In the genomic region with DNA sequence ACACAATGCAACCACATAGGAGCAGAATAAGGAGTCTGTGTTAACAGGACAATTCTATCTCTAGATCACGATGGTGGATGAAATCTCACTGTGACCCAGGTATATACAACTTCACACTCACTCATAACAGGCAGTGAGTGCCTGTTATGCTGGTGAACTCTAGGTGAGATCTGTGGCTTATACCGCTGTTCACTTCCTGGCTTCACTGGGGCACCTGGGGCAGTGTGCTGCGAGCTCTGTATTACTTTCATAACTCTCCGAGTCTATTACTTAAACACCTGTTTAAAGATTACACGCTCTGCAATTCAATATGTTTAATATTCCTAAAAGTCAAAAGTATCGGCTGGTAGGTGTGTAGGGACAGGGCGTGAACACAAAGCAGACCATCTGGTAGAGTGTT, we compare ENCODE assay signal across 22 mouse cellular contexts.
"Had no signal": no experiment of that assay in that cellular context is flagged by ENCODE, and none has a peak within 500 bp of the region (broad histone marks: within the 10 kb centered on the region; RNA-seq: fewer than 3 reads in every experiment).

No protein-coding gene starts in this region.

- H3K27me3 ChIP-seq: heart, embryonic 12.5 days; hindbrain, embryonic 13.5 days; hindbrain, embryonic 15.5 days; liver, embryonic 12.5 days had no signal

- H3K9ac ChIP-seq: heart, embryonic 12.5 days; hindbrain, embryonic 13.5 days; hindbrain, embryonic 15.5 days; limb, embryonic 12.5 days; limb, embryonic 15.5 days; liver, embryonic 12.5 days; liver, embryonic 14.5 days had no signal

- H3K36me3 ChIP-seq: heart, embryonic 10.5 days; heart, embryonic 12.5 days; hindbrain, embryonic 13.5 days; hindbrain, embryonic 15.5 days; limb, embryonic 12.5 days; limb, embryonic 15.5 days; liver, embryonic 12.5 days had no signal

- ATAC-seq: hindbrain, postnatal 0 days; liver, embryonic 12.5 days had no signal

- H3K9me3 ChIP-seq: heart, embryonic 10.5 days; heart, embryonic 12.5 days; hindbrain, embryonic 13.5 days; hindbrain, embryonic 15.5 days; limb, embryonic 12.5 days; limb, embryonic 15.5 days; liver, embryonic 12.5 days had no signal

- H3K4me1 ChIP-seq: heart, embryonic 10.5 days; heart, embryonic 12.5 days; hindbrain, embryonic 13.5 days; hindbrain, embryonic 15.5 days; liver, embryonic 12.5 days had no signal

- H3K4me2 ChIP-seq: heart, embryonic 12.5 days; hindbrain, embryonic 13.5 days; hindbrain, embryonic 15.5 days; limb, embryonic 12.5 days; limb, embryonic 15.5 days; liver, embryonic 12.5 days had no signal

- DNase-seq: gastrocnemius, adult 2 months; gastrocnemius, postnatal 14 days; gastrocnemius, postnatal 36 days; heart, adult 18-20 months; heart, postnatal 14 days; heart, postnatal 36 days; kidney, adult 18-20 months; kidney, adult 8-10 months; kidney, postnatal 10 days; kidney, postnatal 25 days; kidney, postnatal 4 days had no signal

- H3K4me3 ChIP-seq: gastrocnemius, adult 2 months; heart, embryonic 10.5 days; heart, embryonic 12.5 days; hindbrain, embryonic 13.5 days; hindbrain, embryonic 15.5 days; layer of hippocampus, adult 2 months; left cerebral cortex, adult 2 months; limb, embryonic 12.5 days; limb, embryonic 15.5 days; liver, embryonic 12.5 days had no signal

- H3K27ac ChIP-seq: gastrocnemius, adult 2 months; heart, embryonic 10.5 days; hindbrain, embryonic 13.5 days; hindbrain, embryonic 15.5 days; hindbrain, postnatal 0 days; layer of hippocampus, adult 2 months; left cerebral cortex, adult 2 months; limb, embryonic 12.5 days; limb, embryonic 15.5 days; liver, embryonic 12.5 days; liver, embryonic 14.5 days had no signal
